Mouse (Mus musculus): Measurements from ENCODE around the gene Spop. TPM values are rescaled to one million over a fixed set of nuclear protein-coding genes. Genes with fewer than 3 reads are reported as not detected.
"Not testable (repeated sequence)": the region's sequence is repeated elsewhere in the genome, so short reads cannot be mapped to it uniquely, and the experiment has no call there.

The Spop gene
- polyA plus RNA-seq, 1 experiment: 31.4 TPM

DNA sequence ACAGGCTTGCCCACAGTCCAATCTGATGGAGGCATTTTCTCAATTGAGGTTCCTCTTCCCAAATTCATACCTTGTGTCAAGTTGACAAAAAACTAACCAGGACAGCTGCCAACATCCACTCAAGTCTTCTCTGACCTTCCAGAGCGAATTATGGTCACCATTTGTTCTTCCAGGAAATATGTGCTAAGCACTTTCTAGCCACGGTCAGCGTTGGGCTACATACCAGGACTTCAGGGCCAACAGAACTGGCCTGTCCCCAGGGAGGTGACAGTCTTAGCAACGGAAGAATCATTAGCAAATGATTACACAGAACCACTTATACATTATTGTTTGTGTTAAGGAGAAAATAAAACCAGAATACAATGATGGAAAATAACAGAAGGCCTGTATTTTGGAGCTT lies 8.1 kb upstream of the Spop start:
- Histone ChIP-seq H3K36me3 (ENCODE audit: control insufficient read depth, insufficient read depth, low read length) (no peaks in the 10 kb centered on the region), H3K4me3 (ENCODE audit: extremely low read depth, insufficient read depth, insufficient read length) (no peak overlapping the region), H3K27ac (ENCODE audit: insufficient read depth, low read length) (no peak overlapping the region), H3K27me3 (ENCODE audit: control insufficient read depth, insufficient read depth, low read length) (no peaks in the 10 kb centered on the region; the same call in 1 of the 2 replicates), H3K4me1 (ENCODE audit: control insufficient read depth, insufficient read depth, insufficient read length) (no peaks in the 10 kb centered on the region)
- no peak for TF ChIP-seq POLR2A (IDR thresholded peaks at IDR 0.05; ENCODE audit: low read depth, low read length)
- TF ChIP-seq CTCF (IDR thresholded peaks at IDR 0.05; ENCODE audit: extremely low read depth, insufficient read depth, insufficient read length, insufficient replicate concordance): no peak
- 80% methylated on average over 4 of the region's 4 CpGs for WGBS
- no peak for DNase-seq (ENCODE audit: low read depth in 1 of 2, low spot score in 2 of 2)

DNA sequence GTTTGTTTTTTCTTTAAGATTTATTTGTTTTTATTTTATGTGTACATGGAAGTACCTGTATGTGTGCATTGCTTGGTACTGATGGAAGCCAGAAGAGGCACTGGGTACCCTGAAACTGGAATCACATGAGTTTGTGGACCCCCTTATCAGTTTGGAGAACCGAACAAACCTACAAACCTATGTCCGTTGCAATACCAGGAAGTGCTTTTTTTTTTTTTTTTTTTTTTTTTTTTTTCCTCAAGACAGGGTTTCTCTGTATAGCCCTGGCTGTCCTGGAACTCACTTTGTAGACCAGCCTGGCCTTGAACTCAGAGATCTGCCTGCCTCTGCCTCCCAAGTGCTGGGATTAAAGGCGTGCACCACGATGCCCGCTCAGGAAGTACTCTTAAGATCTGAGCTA lies 7.5 kb upstream of the Spop start:
- 79% methylated on average over 5 of the region's 5 CpGs for WGBS
- not testable (repeated sequence) for H3K27ac ChIP-seq (ENCODE audit: insufficient read depth, low read length); H3K36me3 ChIP-seq (ENCODE audit: control insufficient read depth, insufficient read depth, low read length); H3K4me1 ChIP-seq (ENCODE audit: control insufficient read depth, insufficient read depth, insufficient read length); H3K4me3 ChIP-seq (ENCODE audit: extremely low read depth, insufficient read depth, insufficient read length); DNase-seq (ENCODE audit: low read depth in 1 of 2, low spot score in 2 of 2); H3K27me3 ChIP-seq (ENCODE audit: control insufficient read depth, insufficient read depth, low read length)

DNA sequence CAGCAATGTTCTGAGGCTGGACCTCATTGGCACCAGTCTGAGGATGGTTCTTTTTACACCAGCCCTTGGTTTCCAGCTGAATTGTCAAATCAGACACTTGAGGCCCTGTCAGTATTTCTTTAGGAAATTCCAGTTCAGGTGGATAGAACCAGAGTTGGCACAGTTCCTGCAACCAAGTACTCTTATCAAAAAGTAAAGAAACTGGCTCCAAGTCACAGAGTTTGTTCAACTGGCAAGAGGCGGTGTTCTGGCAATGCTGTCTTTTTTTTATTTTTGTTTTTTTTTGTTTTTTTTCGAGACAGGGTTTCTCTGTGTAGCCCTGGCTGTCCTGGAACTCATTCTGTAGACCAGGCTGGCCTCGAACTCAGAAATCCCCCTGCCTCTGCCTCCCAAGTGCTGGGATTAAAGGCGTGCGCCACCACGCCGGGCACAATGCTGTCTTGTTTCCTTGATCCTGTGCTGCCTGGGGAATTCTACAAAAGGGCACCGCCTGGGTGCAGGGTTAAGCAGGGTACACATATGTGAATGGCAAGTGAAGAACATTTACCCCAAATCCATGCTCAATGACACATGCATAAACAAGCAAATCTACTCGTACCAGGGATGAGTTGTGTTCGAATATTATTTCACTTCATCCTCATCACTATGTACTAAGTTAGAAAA lies 4.3 kb upstream of the Spop start:
- WGBS: 89% methylated on average over 10 of the region's 10 CpGs

DNA sequence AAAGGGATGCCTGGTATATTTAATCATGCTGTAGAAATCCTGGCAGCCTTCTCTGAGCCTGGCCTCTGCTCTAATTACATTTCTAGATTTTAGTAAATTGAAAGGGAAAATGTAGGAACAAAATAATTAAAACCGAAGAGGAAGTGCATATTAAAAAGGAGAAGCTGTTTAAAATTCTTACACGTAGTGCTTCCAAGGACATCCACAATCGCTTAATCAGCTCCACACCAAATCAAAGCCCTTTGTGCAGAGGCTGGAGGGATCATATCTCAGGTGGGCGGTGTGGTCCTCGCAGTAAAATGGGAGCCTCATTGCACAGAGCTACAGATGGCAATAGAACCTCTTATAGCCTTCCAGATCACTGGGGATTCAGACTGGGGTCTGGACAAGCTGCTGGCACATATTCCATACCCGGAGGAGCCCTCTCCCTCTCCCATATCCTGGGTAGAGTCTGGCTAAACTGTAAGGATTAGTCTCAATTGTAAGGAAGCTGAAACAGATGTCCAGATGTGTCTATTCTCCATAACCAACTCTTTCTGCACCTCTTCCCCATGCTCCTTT lies 2.3 kb upstream of the Spop start:
- Histone ChIP-seq H3K4me1 (ENCODE audit: control insufficient read depth, insufficient read depth, insufficient read length) (peaks cover 2% of the 10 kb centered on the region; the same call in 1 of the 2 replicates), H3K27ac (ENCODE audit: insufficient read depth, low read length) (no peak overlapping the region), H3K27me3 (ENCODE audit: control insufficient read depth, insufficient read depth, low read length) (no peaks in the 10 kb centered on the region), H3K36me3 (ENCODE audit: control insufficient read depth, insufficient read depth, low read length) (no peaks in the 10 kb centered on the region), H3K4me3 (ENCODE audit: extremely low read depth, insufficient read depth, insufficient read length) (no peak overlapping the region)
- 46% methylated on average over 6 of the region's 6 CpGs for WGBS
- no peak for TF ChIP-seq POLR2A (IDR thresholded peaks at IDR 0.05; ENCODE audit: low read depth, low read length)
- no peak for TF ChIP-seq CTCF (IDR thresholded peaks at IDR 0.05; ENCODE audit: extremely low read depth, insufficient read depth, insufficient read length, insufficient replicate concordance)
- DNase-seq (ENCODE audit: low read depth in 1 of 2, low spot score in 2 of 2): no peak

More for the DNA sequence above, 4.3 kb upstream of the Spop start:
- TF ChIP-seq CTCF (IDR thresholded peaks at IDR 0.05; ENCODE audit: extremely low read depth, insufficient read depth, insufficient read length, insufficient replicate concordance) (no peak), POLR2A (IDR thresholded peaks at IDR 0.05; ENCODE audit: low read depth, low read length) (no peak)
- Histone ChIP-seq H3K27me3 (ENCODE audit: control insufficient read depth, insufficient read depth, low read length) (no peaks in the 10 kb centered on the region), H3K4me3 (ENCODE audit: extremely low read depth, insufficient read depth, insufficient read length) (no peak overlapping the region), H3K36me3 (ENCODE audit: control insufficient read depth, insufficient read depth, low read length) (no peaks in the 10 kb centered on the region), H3K4me1 (ENCODE audit: control insufficient read depth, insufficient read depth, insufficient read length) (no peaks in the 10 kb centered on the region), H3K27ac (ENCODE audit: insufficient read depth, low read length) (no peak overlapping the region)
- no peak for DNase-seq (ENCODE audit: low read depth in 1 of 2, low spot score in 2 of 2)

DNA sequence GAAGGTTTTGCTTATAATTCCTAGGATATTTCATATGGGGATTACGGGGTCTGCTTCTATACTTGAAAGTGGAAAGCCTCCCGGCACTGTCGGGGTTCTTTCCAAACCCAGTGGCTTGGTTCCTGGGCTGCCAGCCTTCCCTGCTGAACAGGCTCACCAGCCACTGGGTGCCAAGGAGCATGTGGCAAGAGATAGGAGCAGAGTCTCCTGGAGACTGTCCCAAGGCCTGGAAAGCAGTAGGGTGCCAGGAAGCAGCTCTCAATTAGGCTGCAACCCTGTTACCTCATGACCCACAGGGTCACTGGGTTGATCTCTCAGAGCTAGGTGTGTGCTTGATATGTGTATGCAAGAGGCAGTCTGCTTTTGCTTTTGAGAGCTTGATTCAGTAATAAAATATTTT lies 1.3 kb upstream of the Spop start:
- H3K27ac ChIP-seq (ENCODE audit: insufficient read depth, low read length): no peak overlapping the region
- TF ChIP-seq CTCF (IDR thresholded peaks at IDR 0.05; ENCODE audit: extremely low read depth, insufficient read depth, insufficient read length, insufficient replicate concordance) (no peak), POLR2A (IDR thresholded peaks at IDR 0.05; ENCODE audit: low read depth, low read length) (no peak)
- no peaks in the 10 kb centered on the region for H3K27me3 ChIP-seq (ENCODE audit: control insufficient read depth, insufficient read depth, low read length)
- no peak overlapping the region for H3K4me3 ChIP-seq (ENCODE audit: extremely low read depth, insufficient read depth, insufficient read length)
- 96% methylated on average over 3 of the region's 3 CpGs for WGBS
- no peaks in the 10 kb centered on the region for H3K36me3 ChIP-seq (ENCODE audit: control insufficient read depth, insufficient read depth, low read length)
- no peak for DNase-seq (ENCODE audit: low read depth in 1 of 2, low spot score in 2 of 2)
- peaks cover 2% of the 10 kb centered on the region; the same call in 1 of the 2 replicates for H3K4me1 ChIP-seq (ENCODE audit: control insufficient read depth, insufficient read depth, insufficient read length)

DNA sequence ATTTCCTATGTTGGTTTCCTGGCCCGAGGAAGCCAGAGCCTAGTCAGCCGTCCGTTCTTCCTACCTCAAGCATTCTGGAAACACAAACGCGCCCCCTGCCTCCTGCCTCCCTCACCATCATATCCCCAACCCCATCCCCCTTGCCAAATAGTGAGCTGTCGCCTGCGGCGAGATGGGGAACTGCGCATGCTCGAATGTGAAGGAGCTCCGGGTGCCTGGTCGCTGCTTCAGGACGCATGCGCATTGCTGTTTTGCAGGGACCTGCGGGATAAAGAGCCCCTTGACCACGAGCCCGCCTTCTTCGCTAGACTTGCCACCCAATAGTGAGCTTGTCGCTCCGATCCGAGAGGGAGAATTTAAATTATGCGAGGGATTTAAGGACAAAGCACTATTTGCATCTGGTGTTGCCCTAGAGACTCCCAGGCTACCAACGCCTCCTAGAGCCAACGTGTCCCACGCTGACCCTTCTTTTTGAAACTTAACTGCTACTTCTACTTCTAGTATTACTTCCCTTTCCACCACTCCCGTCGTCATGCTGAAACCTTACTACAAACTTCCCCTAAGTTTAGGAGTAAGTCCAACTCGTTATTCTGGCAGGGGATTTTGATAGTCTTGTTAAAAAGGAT lies 769 bp downstream of the Spop start:
- Histone ChIP-seq H3K4me1 (ENCODE audit: control insufficient read depth, insufficient read depth, insufficient read length) (peaks cover 2% of the 10 kb centered on the region; the same call in 1 of the 2 replicates), H3K27me3 (ENCODE audit: control insufficient read depth, insufficient read depth, low read length) (no peaks in the 10 kb centered on the region), H3K27ac (ENCODE audit: insufficient read depth, low read length) (peak overlapping the region; percentile 90), H3K4me3 (ENCODE audit: extremely low read depth, insufficient read depth, insufficient read length) (peak overlapping the region; percentile 80), H3K36me3 (ENCODE audit: control insufficient read depth, insufficient read depth, low read length) (peaks cover 2% of the 10 kb centered on the region; the same call in 1 of the 2 replicates)
- no peak for TF ChIP-seq CTCF (IDR thresholded peaks at IDR 0.05; ENCODE audit: extremely low read depth, insufficient read depth, insufficient read length, insufficient replicate concordance)
- TF ChIP-seq POLR2A (IDR thresholded peaks at IDR 0.05; ENCODE audit: low read depth, low read length): no peak
- peak; percentile 90 to 91 for DNase-seq (ENCODE audit: low read depth in 1 of 2, low spot score in 2 of 2)
- under 1% methylated on average over 28 of the region's 28 CpGs for WGBS

DNA sequence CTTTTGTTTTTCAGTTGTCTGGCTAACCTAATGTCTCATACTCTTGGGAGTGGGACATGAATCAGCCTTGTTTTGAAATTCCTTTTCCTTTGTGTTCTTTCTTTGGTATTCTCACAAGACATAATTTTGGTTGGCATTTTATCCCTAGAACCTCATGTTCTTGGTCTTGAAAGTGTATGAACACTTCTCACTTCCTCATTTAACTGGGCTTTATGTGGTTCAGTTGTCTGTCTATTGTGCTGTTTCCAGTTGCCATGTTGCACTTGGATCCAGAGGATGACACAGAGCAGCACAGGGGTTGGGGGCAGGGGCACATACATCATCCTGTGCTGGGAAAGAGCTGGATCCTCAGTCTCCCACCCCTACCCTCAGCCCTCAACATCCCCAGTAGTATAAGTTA lies 2.1 kb downstream of the Spop start:
- no peak for DNase-seq (ENCODE audit: low read depth in 1 of 2, low spot score in 2 of 2)
- H3K4me1 ChIP-seq (ENCODE audit: control insufficient read depth, insufficient read depth, insufficient read length): peaks cover 2% of the 10 kb centered on the region; the same call in 1 of the 2 replicates
- peak overlapping the region; percentile 40 for H3K27ac ChIP-seq (ENCODE audit: insufficient read depth, low read length)
- no peaks in the 10 kb centered on the region for H3K27me3 ChIP-seq (ENCODE audit: control insufficient read depth, insufficient read depth, low read length)
- no peak for TF ChIP-seq CTCF (IDR thresholded peaks at IDR 0.05; ENCODE audit: extremely low read depth, insufficient read depth, insufficient read length, insufficient replicate concordance)
- TF ChIP-seq POLR2A (IDR thresholded peaks at IDR 0.05; ENCODE audit: low read depth, low read length): no peak
- peaks cover 2% of the 10 kb centered on the region; the same call in 1 of the 2 replicates for H3K36me3 ChIP-seq (ENCODE audit: control insufficient read depth, insufficient read depth, low read length)
- H3K4me3 ChIP-seq (ENCODE audit: extremely low read depth, insufficient read depth, insufficient read length): no peak overlapping the region

All from spleen, adult 2 months (tissue).